Mouse (Mus musculus) C2C12 (cell line): ENCODE measurements around the gene Setd1b.

ENCODE experiments used
- CEBPB ChIP-seq: IDR thresholded peaks from one replicate; pipeline ENCODE4 v1.6.1; 2011; ENCODE audit warnings: low read depth, mild to moderate bottlenecking, control low read depth, moderate library complexity
- CTCF ChIP-seq: IDR thresholded peaks from one replicate; pipeline ENCODE4 v1.5.1; 2011; ENCODE audit not compliant: control insufficient read depth, insufficient read depth, insufficient read length
- FOSL1 ChIP-seq: IDR thresholded peaks from one replicate; pipeline ENCODE4 v1.8.0; 2011; ENCODE audit warnings: mild to moderate bottlenecking, low read length; ENCODE audit not compliant: poor library complexity, insufficient read depth, severe bottlenecking
- MAX ChIP-seq: IDR thresholded peaks from one replicate; pipeline ENCODE4 v1.6.1; 2011; ENCODE audit warnings: mild to moderate bottlenecking, control low read depth
- MYOD1 ChIP-seq: IDR thresholded peaks from one replicate; pipeline ENCODE4 v1.6.1; 2011; ENCODE audit warnings: low read depth; ENCODE audit not compliant: control insufficient read depth, insufficient read length
- MYOG ChIP-seq: IDR thresholded peaks from one replicate; pipeline ENCODE4 v1.6.1; 2011; ENCODE audit not compliant: control insufficient read depth, insufficient read length; ENCODE audit errors: extremely low read depth
- USF1 ChIP-seq: IDR thresholded peaks from one replicate; pipeline ENCODE4 v1.6.1; 2011; ENCODE audit warnings: low read depth, mild to moderate bottlenecking, control low read depth, moderate library complexity

DNA sequence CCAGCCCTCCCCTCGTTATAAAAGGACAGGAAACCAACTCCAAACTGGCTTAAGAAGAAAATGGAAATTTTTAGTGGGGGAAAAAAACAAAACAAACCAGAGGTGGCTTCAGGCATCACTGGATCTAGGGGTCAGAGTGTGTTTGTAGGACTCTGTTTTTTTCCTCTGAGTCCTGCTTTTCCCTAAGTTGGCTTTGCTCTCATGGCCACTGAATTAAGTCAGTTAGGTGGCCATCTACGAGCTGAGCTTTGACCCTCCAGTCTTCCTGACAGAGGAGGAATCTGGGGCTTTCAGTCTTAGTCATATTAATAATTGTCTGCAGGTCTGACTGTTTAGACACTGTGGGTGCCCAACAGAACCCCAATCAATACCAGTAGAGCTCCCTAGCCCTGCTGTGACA, 43.5 kb upstream of the Setd1b start:
- no peak for TF ChIP-seq CTCF
- no peak for TF ChIP-seq USF1
- TF ChIP-seq MYOD1 = no peak
- no peak for TF ChIP-seq MYOG
- no peak for TF ChIP-seq MAX
- TF ChIP-seq CEBPB = no peak
- no peak for TF ChIP-seq FOSL1
